Mouse (Mus musculus) lung, adult 2 months (tissue): ENCODE measurements at regions not wholly inside any gene's neighbourhood (a gene's known extent, or its start where the extent isn't known, plus 50 kb on each side); places are given as distances from the start of the nearest gene placed in this dataset.

Experiments used
- CTCF ChIP-seq: fragments of 200-500 bp; IDR thresholded peaks from 2 replicates; pipeline ENCODE4 v1.5.1; 2011; ENCODE audit warnings: mild to moderate bottlenecking, low read length, control low read depth; ENCODE audit not compliant: insufficient read depth
- POLR2A ChIP-seq: fragments of 200-500 bp; IDR thresholded peaks from 2 replicates; pipeline ENCODE4 v1.6.1; 2011; ENCODE audit warnings: low read depth, mild to moderate bottlenecking, control low read depth, low read length, borderline replicate concordance; ENCODE audit errors: extremely low read depth

- TF ChIP-seq CTCF (no peak), POLR2A (no peak)
These were observed 285.6 kb upstream of the Pkdcc start for GRCm38 (mm10) chr17:82929511-82929910.
